Mouse (Mus musculus): ENCODE measurements around the gene Dner. TPM values are rescaled to one million over a fixed set of nuclear protein-coding genes. Genes with fewer than 3 reads are reported as not detected.

Dner gene
- polyA plus RNA-seq, 1 experiment from 2014 or later = 0.67 TPM

GRCm38 (mm10) chr1:84700254-84700653 lies 4.2 kb upstream of the Dner start:
- Histone ChIP-seq H3K27ac (no peak overlapping the region), H3K4me2 (no peak overlapping the region), H3K4me3 (no peak overlapping the region), H3K9me3 (replicated peaks) (no peaks in the 10 kb centered on the region), H3K27me3 (peaks cover 21% of the 10 kb centered on the region), H3K4me1 (replicated peaks) (peaks cover 8% of the 10 kb centered on the region), H3K36me3 (no peaks in the 10 kb centered on the region), H3K9ac (no peak overlapping the region)
- 95% methylated on average over 6 of the region's 6 CpGs for WGBS
- no peak for ATAC-seq (replicated peaks; ENCODE audit: insufficient number of reproducible peaks, insufficient read depth, low FRiP score, low read depth)

GRCm38 (mm10) chr1:84697136-84697535 lies 1.1 kb upstream of the Dner start:
- H3K27me3 ChIP-seq = peaks cover 40% of the 10 kb centered on the region
- ATAC-seq (replicated peaks; ENCODE audit: insufficient number of reproducible peaks, insufficient read depth, low FRiP score, low read depth) = no peak

GRCm38 (mm10) chr1:84694688-84695474 lies 1.1 kb downstream of the Dner start:
- 0 out of 2 replicates have a peak, but pooled peaks have one; percentile 17 for ATAC-seq (replicated peaks; ENCODE audit: insufficient number of reproducible peaks, insufficient read depth, low FRiP score, low read depth)
- Histone ChIP-seq H3K4me1 (replicated peaks) (peaks cover 9% of the 10 kb centered on the region), H3K4me2 (peak overlapping the region; percentile 76), H3K4me3 (peak overlapping the region; percentile 46), H3K27me3 (peaks cover 44% of the 10 kb centered on the region), H3K36me3 (no peaks in the 10 kb centered on the region), H3K9ac (no peak overlapping the region), H3K9me3 (replicated peaks) (no peaks in the 10 kb centered on the region), H3K27ac (no peak overlapping the region)
- 19% methylated on average over 26 of the region's 26 CpGs for WGBS

More at GRCm38 (mm10) chr1:84697136-84697535, 1.1 kb upstream of the Dner start:
- peaks cover 9% of the 10 kb centered on the region for H3K4me1 ChIP-seq (replicated peaks)
- H3K27ac ChIP-seq = no peak overlapping the region
- H3K4me2 ChIP-seq = no peak overlapping the region
- 1% methylated on average over 2 of the region's 2 CpGs for WGBS
- no peak overlapping the region for H3K9ac ChIP-seq
- H3K9me3 ChIP-seq (replicated peaks) = no peaks in the 10 kb centered on the region
- H3K4me3 ChIP-seq = no peak overlapping the region
- no peaks in the 10 kb centered on the region for H3K36me3 ChIP-seq

- Histone ChIP-seq H3K4me1 (replicated peaks) (no peaks in the 10 kb centered on the region), H3K4me2 (no peak overlapping the region)
- WGBS = 63% methylated on average over 4 of the region's 4 CpGs
These were observed 18.1 kb downstream of the Dner start for GRCm38 (mm10) chr1:84677910-84678309.

DNA sequence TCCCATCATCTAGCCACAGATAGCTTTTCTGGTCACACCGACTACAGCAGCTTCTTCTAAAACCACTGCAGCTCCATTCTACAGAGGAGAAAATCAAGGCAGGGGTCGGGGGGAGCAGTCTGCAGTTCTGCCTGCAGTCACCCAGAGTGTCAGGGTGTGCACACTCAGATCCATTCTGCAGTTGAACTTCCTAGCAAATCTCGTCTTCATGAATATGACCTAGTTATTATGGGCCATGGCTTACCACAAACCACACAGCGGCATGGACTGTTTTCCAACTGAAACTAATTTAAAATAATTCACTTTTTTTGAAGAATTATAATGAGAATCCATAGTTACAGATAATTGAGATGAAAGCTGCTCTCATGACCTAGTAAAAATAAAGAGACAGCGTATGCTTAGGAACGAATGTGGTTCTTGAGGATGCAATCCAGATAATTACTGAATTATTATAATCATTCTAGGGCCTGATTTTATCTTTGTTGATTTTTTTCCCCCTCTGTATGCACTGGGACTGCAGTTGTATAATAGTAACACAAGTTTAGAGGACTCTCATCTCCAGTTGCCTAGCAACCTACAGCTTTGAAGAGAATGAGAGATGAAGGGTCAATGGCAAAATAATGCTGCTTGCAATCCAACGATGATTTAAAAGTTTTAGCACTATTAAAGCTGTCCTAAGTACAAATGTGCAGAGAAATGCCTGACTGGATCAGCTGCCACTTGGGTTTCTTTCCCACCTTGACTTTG lies 27.7 kb downstream of the Dner start:
- Histone ChIP-seq H3K27ac (no peak overlapping the region), H3K9ac (no peak overlapping the region), H3K9me3 (replicated peaks) (no peaks in the 10 kb centered on the region), H3K4me2 (no peak overlapping the region), H3K36me3 (no peaks in the 10 kb centered on the region), H3K4me1 (replicated peaks) (no peaks in the 10 kb centered on the region), H3K27me3 (no peaks in the 10 kb centered on the region), H3K4me3 (no peak overlapping the region)
- ATAC-seq (replicated peaks; ENCODE audit: insufficient number of reproducible peaks, insufficient read depth, low FRiP score, low read depth) = no peak
- WGBS = 79% methylated on average over 7 of the region's 7 CpGs

More at GRCm38 (mm10) chr1:84677910-84678309, 18.1 kb downstream of the Dner start:
- Histone ChIP-seq H3K9me3 (replicated peaks) (no peaks in the 10 kb centered on the region), H3K27ac (no peak overlapping the region), H3K27me3 (no peaks in the 10 kb centered on the region), H3K4me3 (no peak overlapping the region), H3K9ac (no peak overlapping the region), H3K36me3 (no peaks in the 10 kb centered on the region)
- ATAC-seq (replicated peaks; ENCODE audit: insufficient number of reproducible peaks, insufficient read depth, low FRiP score, low read depth) = no peak

DNA sequence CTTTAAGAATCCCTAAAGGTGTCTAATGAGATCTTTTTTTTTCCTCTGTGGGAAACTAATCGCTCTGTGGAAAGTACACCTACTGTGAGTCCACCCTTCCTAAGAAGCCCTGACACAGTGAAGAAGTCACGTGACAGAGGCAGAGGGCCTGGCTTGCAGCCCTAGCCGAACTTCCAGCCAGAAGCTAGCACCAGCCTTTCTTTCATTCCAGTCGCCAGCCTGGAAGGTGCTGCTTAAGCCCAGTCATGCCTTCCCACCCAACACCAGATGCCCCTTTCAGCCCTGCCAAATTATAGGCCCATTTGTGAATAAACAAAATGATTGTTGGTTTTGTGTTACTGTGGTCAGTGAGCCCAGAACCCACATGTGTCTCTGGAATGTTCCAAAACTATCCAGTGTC lies 28.4 kb downstream of the Dner start:
- H3K9me3 ChIP-seq (replicated peaks) = no peaks in the 10 kb centered on the region
- no peak for ATAC-seq (replicated peaks; ENCODE audit: insufficient number of reproducible peaks, insufficient read depth, low FRiP score, low read depth)
- no peaks in the 10 kb centered on the region for H3K36me3 ChIP-seq
- WGBS = 65% methylated on average over 4 of the region's 4 CpGs
- H3K4me3 ChIP-seq = no peak overlapping the region
- H3K27ac ChIP-seq = no peak overlapping the region
- no peaks in the 10 kb centered on the region for H3K4me1 ChIP-seq (replicated peaks)
- H3K9ac ChIP-seq = no peak overlapping the region
- H3K27me3 ChIP-seq = no peaks in the 10 kb centered on the region
- H3K4me2 ChIP-seq = no peak overlapping the region

GRCm38 (mm10) chr1:84664377-84665118 lies 31.5 kb downstream of the Dner start:
- Histone ChIP-seq H3K36me3 (no peaks in the 10 kb centered on the region), H3K4me2 (no peak overlapping the region), H3K9me3 (replicated peaks) (no peaks in the 10 kb centered on the region), H3K4me1 (replicated peaks) (no peaks in the 10 kb centered on the region), H3K4me3 (no peak overlapping the region), H3K27ac (no peak overlapping the region), H3K27me3 (no peaks in the 10 kb centered on the region), H3K9ac (no peak overlapping the region)
- ATAC-seq (replicated peaks; ENCODE audit: insufficient number of reproducible peaks, insufficient read depth, low FRiP score, low read depth) = no peak
- WGBS = 55% methylated on average over 4 of the region's 4 CpGs

- Histone ChIP-seq H3K27me3 (no peaks in the 10 kb centered on the region), H3K9me3 (replicated peaks) (no peaks in the 10 kb centered on the region), H3K36me3 (no peaks in the 10 kb centered on the region), H3K4me2 (no peak overlapping the region), H3K4me3 (no peak overlapping the region), H3K4me1 (replicated peaks) (no peaks in the 10 kb centered on the region), H3K27ac (no peak overlapping the region), H3K9ac (no peak overlapping the region)
- WGBS = 53% methylated on average over 2 of the region's 2 CpGs
- ATAC-seq (replicated peaks; ENCODE audit: insufficient number of reproducible peaks, insufficient read depth, low FRiP score, low read depth) = no peak
These were observed 49.2 kb downstream of the Dner start for GRCm38 (mm10) chr1:84646781-84647180.

- Histone ChIP-seq H3K27me3 (no peaks in the 10 kb centered on the region), H3K36me3 (no peaks in the 10 kb centered on the region), H3K4me3 (no peak overlapping the region), H3K27ac (no peak overlapping the region), H3K4me2 (no peak overlapping the region), H3K9ac (no peak overlapping the region), H3K4me1 (replicated peaks) (no peaks in the 10 kb centered on the region), H3K9me3 (replicated peaks) (no peaks in the 10 kb centered on the region)
- WGBS = 60% methylated on average over 4 of the region's 4 CpGs
- ATAC-seq (replicated peaks; ENCODE audit: insufficient number of reproducible peaks, insufficient read depth, low FRiP score, low read depth) = no peak
These were observed 55.6 kb downstream of the Dner start for GRCm38 (mm10) chr1:84640463-84640862.

DNA sequence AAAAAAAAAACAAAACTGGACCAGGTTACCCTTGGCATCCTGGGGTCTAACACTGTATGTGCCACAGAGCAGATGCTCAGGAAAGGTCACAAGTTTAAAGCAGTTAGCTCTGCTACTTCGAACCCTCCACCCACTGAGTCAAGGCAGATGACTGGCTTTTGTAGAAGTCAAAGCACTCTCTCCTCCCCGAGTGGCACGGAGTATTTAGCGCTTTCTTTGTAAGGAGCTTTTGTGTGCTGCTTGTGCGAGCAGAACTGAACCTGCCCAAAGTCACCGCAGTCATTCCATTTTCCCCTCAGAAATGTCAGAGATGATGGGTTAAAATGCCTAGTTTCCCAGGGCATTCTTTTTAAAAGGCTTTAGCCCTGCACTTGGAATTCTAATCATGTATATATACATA lies 59.1 kb downstream of the Dner start:
- no peaks in the 10 kb centered on the region for H3K9me3 ChIP-seq (replicated peaks)
- H3K27me3 ChIP-seq = no peaks in the 10 kb centered on the region
- no peak overlapping the region for H3K4me3 ChIP-seq
- H3K4me2 ChIP-seq = no peak overlapping the region
- no peaks in the 10 kb centered on the region for H3K36me3 ChIP-seq
- 45% methylated on average over 6 of the region's 6 CpGs for WGBS
- ATAC-seq (replicated peaks; ENCODE audit: insufficient number of reproducible peaks, insufficient read depth, low FRiP score, low read depth) = no peak
- no peak overlapping the region for H3K9ac ChIP-seq
- H3K27ac ChIP-seq = no peak overlapping the region
- no peaks in the 10 kb centered on the region for H3K4me1 ChIP-seq (replicated peaks)

DNA sequence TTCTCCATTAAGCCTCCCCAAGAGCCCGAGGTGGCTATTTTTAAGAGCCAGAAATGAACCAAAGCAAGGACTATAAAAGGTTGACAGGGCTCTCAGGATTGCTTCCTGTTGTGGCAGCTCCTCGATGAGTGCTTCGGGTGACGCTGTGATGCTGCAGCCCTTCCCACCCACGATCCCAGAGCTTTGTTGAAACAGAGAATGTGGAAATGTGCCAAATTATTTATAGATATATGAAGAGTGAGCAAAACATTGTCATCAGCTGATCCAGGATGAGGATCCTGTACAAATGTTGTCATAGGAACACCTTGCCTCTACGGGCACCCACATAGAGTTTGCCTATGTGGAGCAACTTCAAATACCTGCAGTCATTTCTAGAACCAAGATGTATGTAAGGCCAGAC lies 67.8 kb downstream of the Dner start:
- no peak overlapping the region for H3K4me2 ChIP-seq
- no peaks in the 10 kb centered on the region for H3K4me1 ChIP-seq (replicated peaks)
- no peak overlapping the region for H3K27ac ChIP-seq
- no peaks in the 10 kb centered on the region for H3K36me3 ChIP-seq
- no peak for ATAC-seq (replicated peaks; ENCODE audit: insufficient number of reproducible peaks, insufficient read depth, low FRiP score, low read depth)
- 40% methylated on average over 6 of the region's 6 CpGs for WGBS
- no peak overlapping the region for H3K9ac ChIP-seq
- H3K4me3 ChIP-seq = no peak overlapping the region
- no peaks in the 10 kb centered on the region for H3K27me3 ChIP-seq
- H3K9me3 ChIP-seq (replicated peaks) = no peaks in the 10 kb centered on the region

Measured in heart, embryonic 15.5 days (tissue).